ENCODE assay signal across 8 mouse cellular contexts in the genomic region with DNA sequence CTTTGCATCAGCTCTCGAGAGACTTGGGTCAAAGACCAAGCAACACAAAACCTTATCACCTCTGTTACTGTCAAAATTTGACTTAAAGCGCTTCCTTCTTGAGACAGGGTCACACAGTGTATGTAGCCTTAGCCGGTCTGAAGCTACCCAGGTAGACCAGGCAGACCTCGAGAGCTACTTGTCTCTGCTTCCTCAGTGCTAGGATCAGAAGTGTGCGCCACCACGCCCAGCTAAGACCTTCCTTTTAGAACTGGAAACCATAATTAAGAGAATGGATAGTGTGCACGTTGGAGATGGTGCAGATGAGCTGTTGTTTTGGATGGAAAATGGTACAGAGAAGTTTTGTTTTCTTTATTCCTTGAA. TPM values are rescaled to one million over a fixed set of nuclear protein-coding genes. Genes with fewer than 3 reads are reported as not detected.
DNase-seq lines count a peak whose midpoint lies in the region; ATAC-seq and TF ChIP-seq lines count a peak whose summit lies in the region.

No protein-coding gene starts in this region.

- DNase-seq in cerebellum, adult 18-20 months: no peak
- DNase-seq in urinary bladder, postnatal 14 days (ENCODE audit: low spot score): peak; percentile 5
- DNase-seq in urinary bladder, postnatal 10 days (ENCODE audit: low spot score): no peak
- no peak for DNase-seq in limb, embryonic 14.5 days (ENCODE audit: low spot score)
- no peak for DNase-seq in gastrocnemius, postnatal 25 days
- DNase-seq in layer of hippocampus, adult 8-10 months (ENCODE audit: low spot score in 2 of 2): no peak

- peak overlapping the region; percentile 79 for H3K27ac ChIP-seq in limb, embryonic 14.5 days (replicated peaks; ENCODE audit: low read depth, low read length)

- TF ChIP-seq POLR2A in limb, embryonic 14.5 days (IDR thresholded peaks at IDR 0.05; ENCODE audit: borderline replicate concordance, extremely low read depth, insufficient read depth, insufficient read length): no peak

- H3K4me3 ChIP-seq in limb, embryonic 14.5 days (replicated peaks; ENCODE audit: low read length): peak overlapping the region; percentile 80

- peak overlapping the region; percentile 77 for H3K9ac ChIP-seq in limb, embryonic 14.5 days (ENCODE audit: low read depth, low read length, severe bottlenecking)

- ATAC-seq in cerebellum, adult (ENCODE audit: insufficient number of reproducible peaks, low FRiP score, low TSS enrichment): peak; percentile 67
- ATAC-seq in limb, embryonic 14.5 days (ENCODE audit: low FRiP score, low read depth): 0 out of 2 replicates have a peak, but pooled peaks have one; percentile 24
- peak; percentile 27; the same call in 1 of the 2 replicates for ATAC-seq in neutrophil, adult 5-6 weeks (ENCODE audit: extremely low read depth, insufficient number of reproducible peaks, low FRiP score, poor library complexity, severe bottlenecking)

- peaks cover 10% of the 10 kb centered on the region for H3K4me1 ChIP-seq in limb, embryonic 14.5 days (ENCODE audit: control insufficient read depth, insufficient read depth, low read length)

- H3K36me3 ChIP-seq in limb, embryonic 14.5 days (ENCODE audit: control insufficient read depth, insufficient read depth, low read length): no peaks in the 10 kb centered on the region

- WGBS in limb, embryonic 14.5 days: 5% methylated on average over 7 of the region's 7 CpGs

- no peaks in the 10 kb centered on the region for H3K9me3 ChIP-seq in limb, embryonic 14.5 days (ENCODE audit: control insufficient read depth, low read length)

- H3K27me3 ChIP-seq in limb, embryonic 14.5 days (ENCODE audit: control insufficient read depth, insufficient read depth, low read length): no peaks in the 10 kb centered on the region

- peak overlapping the region; percentile 66 for H3K4me2 ChIP-seq in limb, embryonic 14.5 days (replicated peaks; ENCODE audit: low read depth, low read length, severe bottlenecking)

RNA-seq across cellular contexts. Expression of gene Insig2, which starts 4.2 kb away (rescaled TPM):
- polyA plus RNA-seq in limb, embryonic 14.5 days (2012; rRNA removed): 27.3 and 36.7 TPM in 2 replicates
- polyA plus RNA-seq in limb, embryonic 14.5 days (2014; fragmentation: Nextera tagmentation; extraction: Ambion mirVana): 22.6 and 25.5 TPM in 2 replicates
- total RNA-seq in neutrophil, adult 5-6 weeks (2017): 16.1 and 22.2 TPM in 2 replicates
- total RNA-seq in gastrocnemius, postnatal 25 days (2021): 10 to 100 TPM; 49.3 to 60.3 TPM
- total RNA-seq in layer of hippocampus, adult 8-10 months (2022): 10 to 100 TPM; 61.8 to 92.0 (median 70.9) TPM
